Mouse (Mus musculus) bone marrow macrophage, adult 2 months (primary cell): Measurements from ENCODE around the gene Mad2l2. TPM values are rescaled to one million over a fixed set of nuclear protein-coding genes. Genes with fewer than 3 reads are reported as not detected.
A peak's percentile ranks its signal among the peaks of the same experiment; 100 is the strongest.

Experiments
- H3K27ac ChIP-seq: 2 replicates; pipeline ENCODE4 v1.5.1; 2012; ENCODE audit warnings: low read depth, low read length; ENCODE audit not compliant: insufficient read depth
- H3K4me1 ChIP-seq: 2 replicates; pipeline ENCODE4 v1.6.1; 2012; ENCODE audit warnings: low read length; ENCODE audit not compliant: control insufficient read depth, insufficient read depth
- H3K4me3 ChIP-seq: 2 replicates; pipeline ENCODE4 v1.5.1; 2012; ENCODE audit warnings: mild to moderate bottlenecking, low read length, moderate library complexity; ENCODE audit not compliant: insufficient read depth
- CTCF ChIP-seq: IDR thresholded peaks from 2 replicates; pipeline ENCODE4 v1.5.1; 2012; ENCODE audit warnings: low read depth, mild to moderate bottlenecking, low read length, moderate library complexity
- POLR2A ChIP-seq: IDR thresholded peaks from 2 replicates; pipeline ENCODE4 v1.6.1; 2012; ENCODE audit warnings: mild to moderate bottlenecking, low read depth, low read length, borderline replicate concordance
- polyA plus RNA-seq: library from polyadenylated mRNA; stranded (reverse); fragments of >200 nt; gene quantifications from 2 replicates; pipeline ENCODE4 v1.2.4, GENCODE M21; 2012; ENCODE audit not compliant: missing spikeins, insufficient read depth, insufficient read length

The Mad2l2 gene
- polyA plus RNA-seq, 1 experiment: 30.6 TPM

DNA sequence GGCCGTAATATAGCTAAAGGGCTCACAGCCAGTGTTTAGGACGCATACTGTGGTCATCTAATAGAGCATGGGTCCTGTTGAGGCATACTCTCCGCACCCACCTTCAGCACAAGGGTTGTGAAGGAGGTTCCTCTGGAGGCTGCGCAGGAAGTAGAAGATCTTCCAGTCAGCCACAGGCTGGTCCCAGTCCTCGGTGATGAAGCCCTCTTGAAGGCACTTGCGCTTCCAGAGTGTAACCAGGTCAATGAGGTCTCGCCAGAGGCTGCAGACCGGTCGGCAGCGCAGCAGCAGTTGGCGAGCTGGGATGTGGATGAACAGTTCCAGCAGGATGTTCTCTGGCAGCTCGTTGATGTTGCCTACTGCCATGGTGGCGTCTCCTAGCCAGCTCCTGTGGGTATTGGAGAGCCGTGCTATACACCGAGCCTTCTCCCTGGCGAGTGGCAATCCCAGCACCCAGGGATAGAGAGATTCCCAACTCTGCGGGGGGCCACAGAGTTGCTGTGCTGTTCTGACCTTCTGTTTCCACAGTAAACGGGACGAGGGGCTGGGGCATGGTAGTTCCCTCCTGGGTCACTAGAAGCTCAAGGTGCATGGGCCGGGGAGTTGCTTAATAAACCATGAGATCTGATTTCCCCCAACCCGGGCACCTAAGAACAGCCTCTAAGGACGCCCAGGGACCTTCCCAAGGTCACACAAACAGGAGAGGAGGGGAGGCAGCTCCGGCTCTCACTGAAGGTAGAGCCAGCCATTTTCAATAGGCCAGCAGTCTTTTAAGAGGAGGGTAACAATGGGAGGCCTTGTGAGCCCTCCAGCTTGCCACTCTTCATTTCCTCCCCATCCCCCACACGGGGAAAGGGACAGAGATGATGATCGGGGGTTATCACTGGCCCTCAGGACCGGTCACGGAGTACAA lies 28.5 kb downstream of the Mad2l2 start:
- peaks cover 2% of the 10 kb centered on the region; the same call in 1 of the 2 replicates for H3K4me1 ChIP-seq
- TF ChIP-seq CTCF (no peak), POLR2A (no peak)
- no peak overlapping the region for H3K27ac ChIP-seq
- H3K4me3 ChIP-seq: no peak overlapping the region; the same call in 1 of the 2 replicates

DNA sequence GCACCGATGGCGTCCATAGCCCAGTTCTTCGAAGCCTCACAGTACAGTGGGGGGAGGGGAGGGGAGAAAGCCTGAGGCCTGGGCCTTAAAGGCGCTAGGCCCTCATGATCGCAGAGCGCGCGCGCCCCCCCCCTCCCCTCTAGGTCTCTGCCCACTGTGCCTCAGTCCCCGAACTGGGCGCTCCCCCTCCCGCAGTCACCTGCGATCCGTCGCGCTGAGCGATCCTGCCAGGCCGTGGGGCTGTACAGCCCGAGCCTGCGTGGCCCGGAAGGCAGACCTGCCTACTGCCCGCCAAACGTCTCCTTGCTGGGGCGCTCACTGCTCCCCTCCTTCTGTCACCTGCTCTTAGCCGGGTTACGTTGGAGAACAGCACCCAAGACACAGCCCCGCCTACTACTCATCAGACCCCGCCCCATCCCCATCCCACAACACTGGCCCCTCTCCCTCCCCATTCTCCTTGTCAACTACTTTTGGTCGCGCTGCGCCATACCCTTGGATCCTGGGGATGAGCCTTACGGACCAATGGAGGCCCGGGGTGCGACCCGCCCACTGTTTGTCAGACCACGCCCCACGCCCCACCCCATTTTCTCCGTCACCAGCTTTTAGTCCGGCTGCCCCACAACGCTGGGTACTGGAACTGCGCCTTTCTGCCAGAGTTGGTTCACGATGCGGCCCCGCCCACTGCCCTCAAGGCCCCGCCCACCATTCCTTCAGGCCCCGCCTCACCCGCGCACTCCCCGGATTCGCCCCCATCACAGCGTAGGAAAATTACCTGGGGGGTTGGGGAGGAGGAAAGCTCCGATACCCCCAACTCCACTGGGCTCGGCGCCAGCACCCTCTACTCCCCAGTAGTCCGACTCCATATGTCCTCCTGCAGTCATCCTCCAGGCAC lies 29.6 kb downstream of the Mad2l2 start:
- Histone ChIP-seq H3K4me1 (peaks cover 2% of the 10 kb centered on the region; the same call in 1 of the 2 replicates), H3K27ac (no peak overlapping the region)

DNA sequence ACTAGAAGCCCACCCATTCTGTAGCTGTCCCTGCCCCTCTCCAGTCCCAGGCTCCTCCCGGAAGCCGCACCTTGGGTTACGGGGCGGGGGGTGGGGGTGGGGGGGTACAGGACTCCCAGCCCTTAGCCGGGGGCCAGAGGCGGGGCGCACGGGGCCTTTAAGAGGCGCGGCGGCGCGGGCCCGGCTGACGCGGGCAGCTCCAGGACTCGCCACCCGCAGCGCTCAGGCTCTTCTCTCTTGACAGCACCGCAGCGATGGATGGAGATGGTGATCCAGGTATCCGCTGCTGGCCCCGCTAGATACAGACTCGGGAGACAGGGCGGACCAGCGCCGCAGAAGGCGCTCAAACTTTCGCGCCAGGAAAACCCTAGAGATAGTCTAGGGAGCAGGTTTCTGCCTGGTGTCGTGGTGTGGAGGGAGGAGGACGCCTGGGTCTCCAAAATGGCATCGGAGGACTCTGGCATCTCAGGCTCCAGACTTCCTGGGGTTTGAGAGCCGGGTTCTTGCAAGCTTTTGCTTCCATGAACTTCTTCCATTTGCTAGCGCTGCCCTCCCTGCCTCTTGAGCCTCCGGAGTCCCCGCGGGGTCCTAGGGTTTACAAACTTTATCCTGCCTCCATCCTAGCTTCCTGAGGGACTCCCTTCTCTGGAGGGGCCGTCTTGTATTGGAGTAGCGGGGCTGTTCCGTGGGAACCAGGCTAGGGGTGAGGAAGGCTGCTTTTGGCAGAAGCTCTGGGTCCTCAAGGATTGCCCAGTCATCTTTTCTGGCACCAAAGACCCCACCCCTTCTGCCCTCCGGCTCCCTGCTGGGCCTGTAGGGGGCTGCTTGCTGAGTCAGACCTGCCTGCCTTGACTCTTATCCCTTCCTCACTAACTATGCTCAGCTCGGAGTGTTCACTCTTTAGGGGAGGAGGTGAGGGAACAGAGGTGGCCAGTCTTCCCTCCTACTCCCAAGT lies 30.5 kb downstream of the Mad2l2 start, which contains the start of the genes Fbxo44 and Fbxo2:
Fbxo44 (minus strand) TSS at position 47 of the 955 bp plus-strand sequence.
Fbxo2 (plus strand) TSS at position 186 of the 955 bp plus-strand sequence.
- H3K4me3 ChIP-seq: peak within 1 kb of the TSS; percentile 69
- no peak for TF ChIP-seq POLR2A
- no peak for TF ChIP-seq CTCF
- H3K4me1 ChIP-seq: peaks cover 2% of the 10 kb centered on the region; the same call in 1 of the 2 replicates
- no peak within 1 kb of the TSS for H3K27ac ChIP-seq

More for the DNA sequence above, 29.6 kb downstream of the Mad2l2 start:
- peak overlapping the region; percentile 69 for H3K4me3 ChIP-seq
- TF ChIP-seq CTCF (no peak), POLR2A (no peak)

DNA sequence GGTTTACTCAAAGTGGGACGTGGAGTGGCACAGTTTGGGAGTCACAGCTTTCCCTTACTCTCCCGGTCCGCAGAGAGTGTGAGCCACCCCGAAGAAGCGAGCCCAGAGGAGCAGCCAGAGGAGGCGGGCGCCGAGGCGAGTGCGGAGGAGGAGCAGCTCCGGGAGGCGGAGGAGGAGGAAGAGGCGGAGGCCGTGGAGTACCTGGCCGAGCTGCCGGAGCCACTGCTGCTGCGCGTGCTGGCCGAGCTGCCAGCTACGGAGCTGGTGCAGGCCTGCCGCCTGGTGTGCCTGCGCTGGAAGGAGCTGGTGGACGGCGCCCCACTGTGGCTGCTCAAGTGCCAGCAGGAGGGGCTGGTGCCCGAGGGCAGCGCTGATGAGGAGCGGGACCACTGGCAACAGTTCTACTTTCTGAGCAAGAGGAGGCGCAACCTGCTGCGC lies 33.8 kb downstream of the Mad2l2 start:
- no peak for TF ChIP-seq POLR2A
- TF ChIP-seq CTCF: peak; percentile 53
- Histone ChIP-seq H3K27ac (no peak overlapping the region), H3K4me1 (peaks cover under 1% of the 10 kb centered on the region; the same call in 1 of the 2 replicates), H3K4me3 (peak overlapping the region; percentile 26)

DNA sequence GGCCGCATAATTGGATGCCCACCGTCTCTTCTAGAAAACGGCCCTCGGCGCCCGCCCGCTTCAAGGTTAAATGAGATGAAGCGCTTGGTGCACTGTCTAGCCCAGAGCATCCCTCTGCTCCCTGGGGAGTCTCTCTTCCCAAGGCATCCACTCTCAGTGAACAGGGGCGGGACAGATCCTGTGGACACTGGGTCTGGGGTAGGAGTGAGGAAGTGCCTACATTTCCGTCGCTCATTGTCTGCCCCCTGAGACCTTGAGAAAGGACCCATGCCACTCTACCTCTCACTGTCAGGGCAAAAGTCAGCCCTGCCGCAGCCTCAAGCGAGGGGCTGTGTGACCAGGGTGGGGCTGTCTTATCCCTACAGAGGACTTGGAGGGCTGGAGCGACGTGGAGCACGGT lies 34.3 kb downstream of the Mad2l2 start:
- Histone ChIP-seq H3K4me1 (no peaks in the 10 kb centered on the region), H3K4me3 (0 out of 2 replicates have a peak overlapping the region, but pooled peaks have one; percentile 26), H3K27ac (no peak overlapping the region)
- TF ChIP-seq POLR2A (no peak), CTCF (no peak)

DNA sequence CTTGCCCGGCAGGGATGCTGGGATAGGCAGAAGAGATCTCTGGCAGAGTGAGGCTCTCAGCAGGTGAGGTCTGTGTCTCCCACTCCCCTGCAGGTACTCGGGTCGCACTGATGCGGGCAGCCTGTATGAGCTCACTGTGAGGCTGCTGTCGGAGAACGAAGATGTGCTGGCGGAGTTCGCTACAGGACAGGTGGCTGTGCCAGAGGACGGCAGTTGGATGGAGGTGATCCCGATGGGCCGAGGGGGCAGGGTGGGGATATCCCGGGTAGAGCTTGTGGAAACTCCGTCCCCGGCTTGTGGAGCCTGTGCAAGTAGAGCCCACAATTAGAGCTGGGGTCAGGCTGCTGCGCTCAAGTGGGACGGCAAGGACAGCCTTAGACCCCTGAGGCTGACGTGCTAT lies 35.4 kb downstream of the Mad2l2 start:
- H3K4me3 ChIP-seq: no peak overlapping the region
- H3K4me1 ChIP-seq: no peaks in the 10 kb centered on the region

DNA sequence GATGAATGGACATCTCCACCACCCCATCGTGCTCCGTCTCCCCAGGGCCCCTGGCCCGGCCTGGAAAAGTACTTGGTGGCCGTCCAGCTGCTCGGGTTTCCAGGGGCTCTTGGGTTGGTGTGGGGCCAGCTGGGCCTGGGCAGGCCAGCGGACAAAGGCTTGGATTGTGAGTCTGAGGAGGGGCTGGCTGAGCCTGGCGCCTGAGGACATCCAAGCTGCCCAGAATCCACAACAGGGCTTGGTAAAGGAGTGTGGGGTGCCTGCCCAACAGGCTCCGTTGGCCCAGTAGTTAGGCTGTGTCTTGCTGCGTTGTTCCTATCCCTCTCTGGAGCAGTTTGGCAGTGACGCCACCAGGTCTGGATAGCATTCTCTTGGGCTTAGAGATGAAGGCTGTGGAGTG lies 36.2 kb downstream of the Mad2l2 start:
- no peak overlapping the region for H3K27ac ChIP-seq
- H3K4me1 ChIP-seq: no peaks in the 10 kb centered on the region
- no peak overlapping the region for H3K4me3 ChIP-seq
- no peak for TF ChIP-seq POLR2A

More for the DNA sequence above, 35.4 kb downstream of the Mad2l2 start:
- H3K27ac ChIP-seq: no peak overlapping the region
- no peak for TF ChIP-seq CTCF
- TF ChIP-seq POLR2A: no peak

DNA sequence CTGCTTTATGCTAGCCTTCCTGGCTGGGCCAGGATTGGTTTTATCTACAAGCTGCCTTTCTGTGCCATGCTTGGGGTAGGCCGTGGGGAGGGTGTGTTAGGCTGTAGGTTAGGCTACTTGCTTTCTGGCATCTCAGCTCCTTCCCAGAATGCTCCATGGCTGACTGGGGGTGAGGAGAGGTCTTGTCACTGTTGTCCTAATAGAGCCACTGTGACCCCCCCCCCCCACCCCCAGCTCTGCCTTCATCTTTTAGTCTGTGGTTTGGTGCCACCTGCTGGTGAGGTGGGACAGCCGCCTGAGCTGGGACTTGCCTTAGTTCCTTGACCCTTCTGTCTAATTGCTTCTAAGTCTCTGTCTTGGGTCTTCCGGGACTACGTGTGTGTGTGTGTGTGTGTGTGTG lies 36.8 kb downstream of the Mad2l2 start:
- Histone ChIP-seq H3K4me3 (no peak overlapping the region), H3K27ac (no peak overlapping the region), H3K4me1 (no peaks in the 10 kb centered on the region)
- TF ChIP-seq CTCF (peak; percentile 57), POLR2A (no peak)
